Mouse (Mus musculus): Measurements from ENCODE around the gene Iqschfp.

Iqschfp gene

DNA sequence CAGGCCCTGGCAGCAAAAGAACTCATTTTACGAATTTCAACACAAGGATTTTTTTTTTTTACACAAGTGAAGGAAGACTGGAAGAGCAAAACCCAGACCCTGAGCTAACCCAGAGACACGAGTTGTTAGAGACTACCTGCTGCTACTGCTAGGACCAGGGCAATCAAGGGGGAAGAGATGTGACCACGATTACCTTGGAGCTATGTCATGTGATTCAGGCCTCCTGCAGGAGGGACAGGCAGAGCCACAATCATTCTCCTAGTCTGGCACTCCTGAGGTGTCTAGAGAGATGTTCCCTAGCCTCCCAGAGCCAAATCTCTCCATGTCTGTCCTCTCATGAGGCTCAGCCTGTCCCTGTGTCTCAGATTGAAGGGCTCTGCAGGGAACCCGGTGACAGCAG is 634.4 kb downstream of the Iqschfp start:
- no peak for DNase-seq (ENCODE audit: low read depth)

DNA sequence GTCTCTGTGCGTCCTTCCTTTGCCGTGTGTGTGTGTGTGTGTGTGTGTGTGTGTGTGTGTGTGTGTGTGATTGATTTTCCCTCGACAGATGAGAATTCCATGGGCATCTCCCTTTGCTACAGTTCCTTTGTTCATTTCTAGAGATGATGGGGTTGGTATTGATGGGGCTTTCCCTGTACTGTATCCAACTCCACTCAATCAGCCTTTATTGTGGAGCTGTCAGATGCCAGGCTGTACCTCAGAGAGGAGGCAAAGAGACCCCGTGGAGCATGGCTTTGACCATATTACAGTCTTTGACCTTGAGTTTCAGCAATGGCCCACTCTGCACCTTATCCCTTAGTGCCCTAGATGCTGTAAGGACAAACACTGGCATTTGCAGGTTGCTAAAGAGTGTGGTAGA is 635.1 kb downstream of the Iqschfp start:
- DNase-seq (ENCODE audit: low read depth) = no peak

DNA sequence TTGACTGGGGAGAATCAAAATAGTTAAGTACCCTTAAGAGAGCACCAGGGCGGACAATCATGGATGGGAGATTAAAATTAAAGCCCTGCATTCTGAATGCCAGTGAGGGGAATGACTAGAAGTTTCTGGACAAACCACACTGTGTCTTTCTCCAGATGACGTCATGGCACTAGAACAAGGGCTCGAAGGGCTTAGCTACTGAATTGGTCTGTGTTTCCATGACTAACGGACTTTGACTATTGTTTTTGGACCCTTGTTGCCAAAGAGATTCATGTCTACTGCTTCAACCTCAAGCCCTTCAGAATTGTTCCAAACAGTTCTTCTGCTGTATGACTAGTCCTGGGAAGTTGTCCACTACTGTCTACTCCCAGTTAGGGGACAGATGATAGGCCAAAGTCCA is 639.9 kb downstream of the Iqschfp start:
- no peak for DNase-seq (ENCODE audit: low read depth)

DNA sequence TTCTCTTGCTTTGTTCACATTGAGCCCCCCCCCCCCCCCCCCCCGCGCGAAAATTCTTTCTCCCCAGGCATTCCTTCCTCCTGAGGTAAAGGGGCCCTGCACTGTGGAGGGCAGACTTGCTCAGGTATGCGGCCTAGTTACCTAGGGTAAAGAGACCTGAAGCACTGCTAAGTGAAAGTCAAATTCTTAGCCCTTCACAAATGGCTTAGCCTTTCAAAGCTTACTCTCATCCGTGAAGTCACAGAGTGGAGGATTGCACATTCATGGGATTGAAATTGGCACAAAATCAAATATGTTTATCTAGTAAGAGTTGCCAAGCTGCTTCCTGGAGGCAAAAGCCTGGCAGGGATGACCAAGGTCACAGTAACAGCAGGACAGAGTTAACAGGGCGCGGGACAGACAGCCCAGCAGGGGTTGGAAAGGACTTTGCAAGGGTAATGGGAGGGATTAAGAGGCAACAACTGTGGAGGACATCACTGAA is 642.6 kb downstream of the Iqschfp start:
- no peak for DNase-seq (ENCODE audit: low read depth)

DNA sequence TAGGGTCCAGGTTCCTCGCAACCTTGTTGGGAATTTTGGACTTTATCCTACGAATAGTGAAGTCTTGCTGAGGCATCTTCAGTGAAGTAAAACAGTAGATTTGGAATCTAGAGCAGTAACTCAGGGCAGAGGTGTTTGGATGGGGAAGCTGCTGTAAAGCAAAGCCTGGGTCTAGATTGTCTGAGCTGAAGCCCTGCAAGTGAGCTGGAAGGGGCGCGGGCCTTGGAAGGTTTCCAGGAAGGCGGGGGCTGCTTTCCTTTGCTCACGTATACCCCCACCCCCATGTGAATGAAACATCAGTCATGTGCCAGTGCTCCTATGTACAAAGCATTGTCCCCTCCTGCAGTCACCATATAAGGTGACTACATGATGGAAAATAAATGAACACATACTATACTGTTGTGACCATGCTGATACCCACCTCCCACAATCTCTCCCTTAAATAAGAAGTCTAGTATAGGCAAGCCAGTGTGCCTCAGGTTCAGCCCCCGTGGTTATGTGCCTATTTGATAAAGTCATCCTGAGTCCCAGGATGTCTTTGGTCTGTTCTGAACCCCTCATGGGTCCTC is 643.2 kb downstream of the Iqschfp start:
- DNase-seq (ENCODE audit: low read depth) = no peak

DNA sequence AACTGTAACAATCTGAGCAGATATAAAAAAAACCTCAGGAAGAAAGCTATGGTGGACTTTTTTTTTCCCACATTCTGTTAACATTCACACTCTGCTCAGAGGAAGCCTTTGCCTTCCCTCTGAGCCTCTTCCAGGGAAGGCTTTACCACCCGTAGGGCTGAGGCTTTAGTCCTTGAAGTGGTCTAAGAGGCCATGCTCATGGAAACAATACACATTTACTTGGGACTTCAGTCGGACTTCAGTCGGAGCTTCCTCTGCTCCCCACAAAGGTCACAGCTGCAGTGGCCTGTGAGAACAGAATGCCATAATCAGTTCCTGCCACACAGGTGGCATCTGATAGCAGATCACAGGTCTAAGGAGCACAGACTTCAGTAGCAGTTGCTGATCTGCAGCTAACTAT is 644.0 kb downstream of the Iqschfp start:
- DNase-seq (ENCODE audit: low read depth) = no peak

DNA sequence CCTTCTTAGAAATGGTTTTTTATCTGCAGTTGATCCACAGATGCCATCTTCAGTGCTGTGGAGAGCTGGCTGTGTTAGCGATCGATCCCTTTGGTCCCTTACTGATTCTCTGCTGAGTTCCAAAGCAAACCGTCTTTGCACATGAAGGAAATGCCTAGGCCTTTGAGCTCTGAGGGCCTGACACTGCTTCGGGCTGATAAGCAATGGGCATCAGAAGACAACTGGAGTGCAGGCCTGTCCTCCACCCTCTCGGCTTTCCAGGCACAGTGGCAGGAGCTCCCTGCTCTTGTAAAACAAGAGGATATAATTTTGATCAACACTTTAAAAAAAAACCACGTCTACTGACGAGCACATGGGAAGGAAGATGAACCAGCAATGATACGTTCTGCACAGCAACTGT is 649.7 kb downstream of the Iqschfp start:
- DNase-seq (ENCODE audit: low read depth) = no peak

DNA sequence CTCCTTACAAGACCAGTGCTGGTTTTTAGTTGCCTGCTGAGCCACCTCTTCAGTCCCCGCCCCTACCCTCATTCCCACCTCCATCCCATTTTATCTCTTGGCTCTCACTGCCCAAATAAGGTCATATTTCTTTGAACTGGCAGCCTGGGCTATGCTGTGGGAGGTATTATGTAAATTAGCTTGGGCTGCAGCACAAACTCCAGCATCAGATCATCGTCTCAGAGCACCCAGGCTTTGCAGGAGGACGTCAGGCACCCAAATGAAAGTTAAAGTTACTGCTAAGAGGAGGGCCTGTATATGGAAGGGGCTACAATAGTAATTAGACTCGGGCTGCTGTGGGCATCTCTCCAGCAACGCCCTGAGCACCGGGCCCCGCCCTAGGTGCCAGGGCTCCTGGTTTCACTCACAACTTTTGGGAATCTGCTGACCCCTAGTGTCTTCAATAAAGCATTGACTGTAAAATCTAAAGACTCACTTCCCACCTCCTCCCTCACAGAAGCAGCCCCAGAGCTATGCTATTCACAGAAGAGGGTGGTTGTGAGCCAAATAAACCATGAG is 651.0 kb downstream of the Iqschfp start:
- DNase-seq (ENCODE audit: low read depth) = peak; percentile 34

DNA sequence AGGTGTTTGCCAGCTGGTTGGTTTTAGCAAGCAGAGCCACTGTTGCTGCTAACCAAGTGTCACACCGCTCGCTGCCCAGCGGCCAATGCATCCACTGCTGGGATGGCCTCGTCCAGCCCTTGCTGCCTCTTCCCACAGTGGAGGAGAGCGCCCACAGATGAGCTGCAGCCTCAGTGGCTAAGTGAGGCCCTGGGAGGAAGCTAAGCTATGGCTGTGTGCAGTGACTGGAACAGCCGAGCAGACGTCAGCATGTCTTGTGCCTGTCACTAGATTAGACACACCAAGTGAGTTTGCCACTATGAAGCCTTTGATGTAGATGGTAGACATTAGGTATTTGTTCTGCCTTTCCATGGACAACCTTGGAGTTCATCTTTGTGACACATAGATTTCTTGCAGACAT is 652.8 kb downstream of the Iqschfp start:
- no peak for DNase-seq (ENCODE audit: low read depth)

DNA sequence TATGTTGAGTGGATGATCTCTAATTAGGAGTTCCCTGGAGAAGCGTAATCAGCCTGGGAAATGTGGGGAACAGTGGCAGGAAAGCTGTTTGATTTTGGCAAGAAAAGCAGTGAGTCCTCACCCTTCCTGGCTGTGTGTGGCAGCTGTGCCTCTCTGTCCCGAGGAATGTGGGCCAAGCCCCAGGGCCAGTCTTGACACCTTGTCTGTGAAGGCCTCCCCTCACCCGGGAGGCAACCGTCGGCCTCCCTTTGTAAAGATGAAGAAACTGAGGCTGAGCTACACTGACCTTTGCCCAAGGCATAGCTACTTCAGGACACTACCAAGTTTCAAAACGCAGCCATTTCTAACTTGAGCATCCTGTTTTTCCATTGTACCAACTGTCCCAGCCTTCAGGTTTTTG is 653.9 kb downstream of the Iqschfp start:
- DNase-seq (ENCODE audit: low read depth) = no peak

DNA sequence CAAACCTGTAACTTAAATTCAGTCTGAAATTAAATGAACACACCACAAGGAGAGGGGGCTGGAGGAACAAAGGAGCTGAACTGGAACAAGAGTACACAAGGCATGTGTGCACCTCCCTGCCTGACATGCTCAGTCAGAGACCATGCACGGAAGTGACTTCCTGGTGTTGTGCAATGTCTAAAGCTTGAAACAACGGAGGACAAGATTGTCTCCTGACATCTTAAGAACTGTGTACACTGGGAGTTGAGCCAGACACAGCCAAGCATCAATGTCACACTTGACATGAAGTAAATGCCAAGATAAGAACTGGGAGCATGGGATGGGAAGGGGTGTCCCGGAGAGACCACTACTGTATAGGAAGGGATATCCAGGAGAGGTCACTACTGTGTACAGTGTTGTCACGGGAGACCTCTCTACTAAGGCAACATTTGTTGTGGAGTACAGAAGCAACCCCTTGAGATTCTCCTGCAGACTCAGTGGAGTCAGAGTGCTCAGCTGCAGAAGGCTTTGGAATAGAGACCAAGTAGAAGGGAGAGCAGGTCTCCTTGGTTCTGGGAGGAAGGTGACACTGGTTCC is 663.1 kb downstream of the Iqschfp start:
- no peak for DNase-seq (ENCODE audit: low read depth)

DNA sequence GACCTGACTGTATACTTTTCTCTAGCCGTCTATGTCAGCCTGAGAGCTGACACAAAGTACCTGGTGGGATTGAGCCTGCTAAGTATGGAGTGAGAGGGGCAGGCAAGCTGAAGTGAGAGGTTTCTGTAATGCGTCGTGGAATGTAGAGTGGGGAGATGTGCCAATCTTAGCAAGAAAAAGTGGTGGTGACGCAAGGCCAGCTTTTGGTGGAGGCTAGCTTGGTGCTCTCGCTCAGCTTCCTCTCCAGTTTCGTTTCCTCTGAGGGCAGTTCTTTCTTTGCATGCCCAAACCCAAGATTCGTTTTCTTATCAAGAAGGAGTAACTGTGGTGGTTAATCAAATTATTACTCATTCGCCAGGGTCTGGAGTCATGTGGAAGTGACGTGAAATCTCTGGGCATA is 664.9 kb downstream of the Iqschfp start:
- no peak for DNase-seq (ENCODE audit: low read depth)

DNA sequence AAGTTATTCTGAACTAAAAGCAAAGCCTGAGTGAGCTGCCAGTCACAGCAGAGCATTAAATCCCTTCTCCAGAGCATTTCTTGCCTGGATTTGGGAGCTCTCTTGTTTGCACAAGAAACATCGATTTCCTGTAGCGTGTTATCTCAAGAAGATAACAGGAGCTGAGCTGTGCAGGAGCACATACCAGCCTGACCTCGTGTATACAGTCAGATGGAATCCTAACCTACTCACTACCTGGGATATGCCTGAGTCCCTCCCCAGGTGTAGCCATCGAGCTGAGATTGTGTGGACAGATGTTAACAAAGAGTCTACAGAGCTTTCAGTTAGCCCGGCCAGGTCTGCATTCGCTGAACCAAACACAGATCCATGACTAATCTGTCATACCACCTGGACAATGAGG is 666.7 kb downstream of the Iqschfp start:
- DNase-seq (ENCODE audit: low read depth) = no peak

DNA sequence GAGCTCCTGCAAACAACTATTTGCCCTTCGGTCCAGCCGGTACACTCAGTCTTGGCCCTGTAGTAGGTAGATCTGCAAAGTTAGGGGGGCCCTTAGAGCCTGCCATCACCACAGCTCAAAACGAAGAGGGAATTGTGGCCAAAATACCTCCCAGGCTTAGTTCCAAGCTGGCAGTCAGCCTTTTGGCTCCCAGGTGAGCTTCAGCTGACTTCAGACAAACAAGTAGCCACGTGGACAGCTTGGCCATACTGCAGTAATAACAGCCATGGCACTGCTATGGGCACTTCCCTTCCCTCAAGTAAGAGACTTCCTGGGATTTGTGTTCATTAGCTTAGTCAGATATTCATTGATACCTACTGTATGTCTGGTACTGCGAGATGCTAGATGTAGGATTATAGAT is 668.0 kb downstream of the Iqschfp start:
- no peak for DNase-seq (ENCODE audit: low read depth)

DNA sequence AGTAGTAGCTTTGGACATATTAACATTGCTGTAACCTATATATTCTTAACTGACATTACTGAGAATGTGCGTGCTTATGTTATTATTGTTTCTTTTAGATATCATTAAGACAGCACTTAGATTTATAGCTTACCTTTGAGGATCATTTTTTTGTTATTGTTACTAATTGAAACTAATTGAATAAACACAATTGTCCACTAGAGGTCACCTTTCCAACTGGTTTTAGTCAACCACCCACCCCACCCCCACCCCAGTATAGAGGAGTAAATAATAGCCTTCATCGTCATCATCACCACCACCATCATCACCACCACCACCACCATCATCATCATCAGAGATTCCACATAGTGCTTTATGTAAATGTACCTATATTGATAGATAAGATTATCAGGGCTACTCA is 670.8 kb downstream of the Iqschfp start:
- no peak for DNase-seq (ENCODE audit: low read depth)

DNA sequence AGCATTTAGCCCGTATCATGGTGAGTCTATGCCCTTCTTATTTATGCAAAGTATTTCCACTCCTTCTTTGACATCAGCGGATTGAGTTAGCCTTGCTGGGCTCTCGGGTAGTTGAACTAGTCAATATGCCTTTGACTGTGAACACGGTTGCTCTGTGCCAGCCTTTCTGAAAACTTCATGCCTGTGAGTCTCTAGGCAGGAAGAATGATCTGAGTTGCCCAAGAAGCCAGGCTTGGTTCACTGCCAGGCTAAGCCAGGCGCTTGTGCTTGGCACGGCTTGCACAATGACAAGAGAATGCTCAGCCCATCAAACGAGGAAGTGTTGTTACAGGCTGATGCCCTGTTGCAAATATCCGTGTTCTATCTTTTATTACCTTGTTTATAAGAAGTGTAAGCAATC is 671.9 kb downstream of the Iqschfp start:
- no peak for DNase-seq (ENCODE audit: low read depth)

DNA sequence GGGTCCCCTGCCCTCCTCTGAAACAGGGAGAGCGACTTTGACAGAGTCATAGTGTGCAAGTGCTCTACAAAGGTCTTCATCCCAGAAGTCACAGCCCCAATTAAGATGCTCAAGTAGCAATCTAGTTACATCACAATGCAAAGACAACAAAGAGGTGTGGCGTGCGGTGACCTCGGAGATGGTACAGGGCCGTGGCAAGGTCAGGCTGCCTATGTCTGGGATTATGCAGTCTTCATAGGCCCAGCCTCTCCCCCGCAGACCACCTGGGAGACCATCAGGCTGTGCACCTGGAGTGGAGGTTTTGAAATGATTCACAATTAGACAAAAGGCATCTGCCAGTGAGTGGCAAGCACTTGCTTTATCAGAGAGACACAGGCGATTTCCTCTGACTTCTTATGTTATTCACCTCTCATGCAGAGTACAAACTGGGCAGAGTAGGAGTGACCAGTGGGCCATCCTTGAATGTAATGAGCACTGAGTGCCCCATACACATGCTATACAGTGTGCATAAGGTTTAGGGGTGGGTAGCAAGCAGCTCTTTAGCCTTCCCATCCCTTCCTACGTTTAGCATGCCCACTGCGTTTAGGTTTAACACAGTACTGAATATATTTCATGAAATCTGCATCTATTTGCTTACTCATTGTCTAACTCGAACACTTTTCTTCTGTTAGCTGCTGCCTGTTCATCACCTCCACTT is 673.1 kb downstream of the Iqschfp start:
- DNase-seq (ENCODE audit: low read depth) = no peak

DNA sequence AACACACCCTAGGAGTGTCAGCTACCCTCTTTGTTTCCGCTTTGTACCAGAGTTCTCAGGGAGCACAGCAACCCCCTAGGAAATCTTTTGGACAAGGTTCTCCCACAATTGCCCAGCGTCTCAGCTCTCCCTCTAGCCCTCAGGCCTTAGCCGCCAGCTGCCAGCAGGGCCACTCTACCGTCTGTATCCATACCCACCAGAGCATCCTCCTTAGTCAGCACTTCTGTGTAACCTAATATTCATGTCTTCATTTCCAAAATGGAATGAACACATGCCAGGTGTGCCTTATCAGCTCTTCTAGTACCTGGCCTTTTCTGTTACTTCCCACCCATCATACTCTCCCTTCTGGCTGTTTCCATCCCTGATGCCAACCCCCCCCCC is 673.6 kb downstream of the Iqschfp start:
- no peak for DNase-seq (ENCODE audit: low read depth)

DNA sequence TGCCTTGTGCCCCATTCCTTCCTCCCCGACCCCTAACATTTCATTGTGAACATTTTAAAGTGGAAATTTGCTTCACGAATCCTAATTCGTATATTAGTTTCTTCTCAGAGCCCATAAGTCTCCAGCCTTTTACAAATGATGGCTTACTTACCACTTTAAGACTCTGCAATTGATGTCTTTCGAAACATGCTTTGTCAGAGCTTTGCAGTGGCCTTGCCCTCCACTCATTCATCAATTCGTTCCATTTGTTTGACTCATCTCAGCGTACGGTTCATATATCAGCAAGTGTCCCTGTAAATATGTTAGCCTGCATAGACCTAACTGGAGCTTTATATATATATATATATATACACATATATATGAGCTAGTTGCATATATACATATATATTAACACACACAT is 675.5 kb downstream of the Iqschfp start:
- DNase-seq (ENCODE audit: low read depth) = no peak

DNA sequence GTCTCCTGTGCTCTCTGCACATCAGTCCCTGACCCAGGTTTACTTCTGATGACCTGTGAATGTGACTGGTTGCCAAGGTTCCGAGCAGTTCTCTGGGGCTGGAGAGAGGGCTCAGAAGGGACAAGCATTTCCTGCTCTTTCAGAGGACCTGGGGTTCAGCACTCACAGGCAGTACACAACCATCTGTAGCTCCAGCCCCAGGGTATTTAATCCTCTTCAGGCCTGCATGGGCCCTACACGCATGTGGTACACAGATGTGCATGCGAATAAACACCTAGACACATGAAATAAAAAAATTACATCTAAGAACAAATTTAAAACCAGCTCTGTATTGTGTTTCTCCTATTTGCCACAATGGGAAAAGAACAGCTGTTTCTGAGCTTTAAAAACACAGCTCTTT is 676.1 kb downstream of the Iqschfp start:
- DNase-seq (ENCODE audit: low read depth) = no peak

DNA sequence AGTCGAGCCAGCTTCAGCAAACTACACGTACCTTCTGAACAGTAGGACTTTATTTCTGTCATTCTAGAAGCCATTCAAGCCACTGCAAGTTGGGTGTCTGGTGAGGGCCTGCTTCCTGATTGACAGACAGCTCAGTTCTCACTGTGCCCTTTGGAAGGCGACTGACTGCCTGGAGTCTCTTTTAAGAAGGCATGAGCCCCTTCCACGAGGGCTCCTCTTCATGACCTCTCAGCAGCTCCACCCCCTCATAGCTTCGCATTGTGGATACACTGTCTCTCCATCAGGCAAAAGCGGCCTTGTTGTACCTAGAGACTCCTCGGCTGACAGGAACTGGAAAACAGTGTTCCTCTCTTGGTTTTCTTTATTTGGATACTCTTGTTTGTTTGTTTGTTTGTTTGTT is 676.7 kb downstream of the Iqschfp start:
- no peak for DNase-seq (ENCODE audit: low read depth)

DNA sequence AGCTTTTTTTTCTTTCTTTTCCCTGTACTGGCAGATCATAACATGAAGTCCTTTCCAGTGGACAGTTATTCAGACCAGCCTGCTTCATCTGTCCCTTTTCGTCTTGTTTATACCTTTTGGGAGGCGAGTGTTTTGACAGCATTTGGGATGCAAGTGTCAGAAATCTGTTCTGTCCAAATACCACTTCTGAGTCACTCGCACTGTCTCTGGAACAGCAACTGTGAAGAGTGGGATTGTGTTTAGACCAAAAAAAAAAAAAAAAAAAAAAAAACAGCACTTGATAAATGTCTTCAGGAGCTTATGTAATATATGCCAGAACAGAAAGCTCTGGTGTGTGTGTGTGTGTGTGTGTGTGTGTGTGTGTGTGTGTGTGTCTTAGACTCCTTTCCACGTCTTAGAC is 678.3 kb downstream of the Iqschfp start:
- DNase-seq (ENCODE audit: low read depth) = no peak
